ENCODE assay signal across 8 mouse cellular contexts in genomic region chr2:49787376-49788050, GRCm38 (mm10). TPM values are rescaled to one million over a fixed set of nuclear protein-coding genes. Genes with fewer than 3 reads are reported as not detected.
DNase-seq lines count a peak whose midpoint lies in the region; ATAC-seq and TF ChIP-seq lines count a peak whose summit lies in the region.

Gene Lypd6b, plus strand, starts transcription at chr2:49787688.

- under 1% methylated on average over 69 of the region's 79 CpGs for WGBS in heart, embryonic 14.5 days
- WGBS in forebrain, embryonic 14.5 days, result under 1% methylated on average over 79 of the region's 79 CpGs
- WGBS in kidney, postnatal 0 days, result under 1% methylated on average over 62 of the region's 79 CpGs

- peak within 1 kb of the TSS; percentile 73 for H3K9ac ChIP-seq in heart, embryonic 14.5 days (ENCODE audit: low read length)
- peak within 1 kb of the TSS; percentile 76 for H3K9ac ChIP-seq in forebrain, embryonic 14.5 days (ENCODE audit: low read length)
- peak within 1 kb of the TSS; percentile 50 for H3K9ac ChIP-seq in kidney, postnatal 0 days (ENCODE audit: low read depth, low read length)

- no peaks in the 10 kb centered on the region for H3K9me3 ChIP-seq in heart, embryonic 14.5 days (ENCODE audit: control insufficient read depth, low read length)
- H3K9me3 ChIP-seq in forebrain, embryonic 14.5 days (replicated peaks; ENCODE audit: control insufficient read depth, low read length), result no peaks in the 10 kb centered on the region
- H3K9me3 ChIP-seq in kidney, postnatal 0 days (replicated peaks; ENCODE audit: low read length), result no peaks in the 10 kb centered on the region
- peaks cover 19% of the 10 kb centered on the region for H3K9me3 ChIP-seq in megakaryocyte, embryonic 14.5 days

- no peaks in the 10 kb centered on the region for H3K36me3 ChIP-seq in heart, embryonic 14.5 days (ENCODE audit: control insufficient read depth, insufficient read depth, low read length)
- H3K36me3 ChIP-seq in forebrain, embryonic 14.5 days (ENCODE audit: control insufficient read depth, insufficient read depth, low read length), result no peaks in the 10 kb centered on the region
- no peaks in the 10 kb centered on the region for H3K36me3 ChIP-seq in kidney, postnatal 0 days (ENCODE audit: insufficient read depth, low read length)
- no peaks in the 10 kb centered on the region for H3K36me3 ChIP-seq in megakaryocyte, embryonic 14.5 days (replicated peaks; ENCODE audit: low read length)

- DNase-seq in heart, adult 11 months, result no peak
- peak; percentile 22 for DNase-seq in adrenal gland, postnatal 10 days
- DNase-seq in forebrain, embryonic 14.5 days (ENCODE audit: low spot score), result peak; percentile 37
- no peak for DNase-seq in kidney, postnatal 0 days (ENCODE audit: low spot score)
- peak; percentile 29 for DNase-seq in yolk sac, embryonic 10.5 days (ENCODE audit: low spot score)
- no peak for DNase-seq in layer of hippocampus, adult 18-20 months (ENCODE audit: low spot score in 2 of 2)

- H3K4me2 ChIP-seq in heart, embryonic 14.5 days (ENCODE audit: low read length), result peak within 1 kb of the TSS; percentile 100
- H3K4me2 ChIP-seq in forebrain, embryonic 14.5 days (ENCODE audit: low read length), result peak within 1 kb of the TSS; percentile 100
- H3K4me2 ChIP-seq in kidney, postnatal 0 days (ENCODE audit: low read length), result peak within 1 kb of the TSS; percentile 92

- ATAC-seq in heart, embryonic 14.5 days (ENCODE audit: insufficient number of reproducible peaks, insufficient read depth, low FRiP score, low read depth), result no peak
- peak; percentile 69 for ATAC-seq in forebrain, embryonic 14.5 days
- peak; percentile 79 for ATAC-seq in kidney, postnatal 0 days (replicated peaks; ENCODE audit: low FRiP score, low read depth)

- H3K27me3 ChIP-seq in heart, embryonic 14.5 days (ENCODE audit: control insufficient read depth, insufficient read depth, low read length), result peaks cover 25% of the 10 kb centered on the region
- H3K27me3 ChIP-seq in forebrain, embryonic 14.5 days (replicated peaks; ENCODE audit: control insufficient read depth, insufficient read depth, low read length), result peaks cover 4% of the 10 kb centered on the region; the same call in 1 of the 2 replicates
- H3K27me3 ChIP-seq in kidney, postnatal 0 days (ENCODE audit: insufficient read depth, low read length), result peaks cover 4% of the 10 kb centered on the region; the same call in 1 of the 2 replicates
- H3K27me3 ChIP-seq in megakaryocyte, embryonic 14.5 days (replicated peaks), result peaks cover 64% of the 10 kb centered on the region

- peak within 1 kb of the TSS; percentile 65 to 71 for H3K4me3 ChIP-seq in heart, embryonic 14.5 days (ENCODE audit: control insufficient read depth in 1 of 2, insufficient read depth in 1 of 2, low read depth in 1 of 2, low read length in 2 of 2)
- H3K4me3 ChIP-seq in forebrain, embryonic 14.5 days (ENCODE audit: low read depth, low read length), result peak within 1 kb of the TSS; percentile 61
- peak within 1 kb of the TSS; percentile 56 for H3K4me3 ChIP-seq in kidney, postnatal 0 days (replicated peaks; ENCODE audit: low read depth, low read length)
- peak within 1 kb of the TSS; percentile 89 for H3K4me3 ChIP-seq in megakaryocyte, embryonic 14.5 days (replicated peaks)

- no peak within 1 kb of the TSS for H3K27ac ChIP-seq in heart, embryonic 14.5 days (replicated peaks in 1 of 2; ENCODE audit: control insufficient read depth in 1 of 2, insufficient read depth in 1 of 2, low read depth in 2 of 2, low read length in 2 of 2)
- H3K27ac ChIP-seq in forebrain, embryonic 14.5 days (ENCODE audit: low read depth, low read length), result no peak within 1 kb of the TSS
- H3K27ac ChIP-seq in kidney, postnatal 0 days, result no peak within 1 kb of the TSS

- peaks cover 11 to 14% of the 10 kb centered on the region in 2 experiments for H3K4me1 ChIP-seq in heart, embryonic 14.5 days (ENCODE audit: control insufficient read depth in 2 of 2, insufficient read depth in 2 of 2, low read length in 2 of 2)
- H3K4me1 ChIP-seq in forebrain, embryonic 14.5 days (ENCODE audit: control insufficient read depth, insufficient read depth, low read length), result peaks cover 5% of the 10 kb centered on the region
- H3K4me1 ChIP-seq in kidney, postnatal 0 days (replicated peaks; ENCODE audit: insufficient read depth, low read length), result 0 out of 2 replicates have a peak, but pooled peaks cover 4% of the 10 kb centered on the region
- H3K4me1 ChIP-seq in megakaryocyte, embryonic 14.5 days, result peaks cover 15% of the 10 kb centered on the region

- TF ChIP-seq CTCF in kidney, postnatal 0 days (IDR thresholded peaks at IDR 0.05; ENCODE audit: low read depth), result no peak

RNA-seq across cellular contexts. Expression of gene Lypd6b, which starts in this region (rescaled TPM):
- polyA plus RNA-seq in heart, embryonic 14.5 days (2014; fragmentation: Nextera tagmentation; extraction: Ambion mirVana), result 2.3 TPM in 2 replicates
- total RNA-seq in adrenal gland, postnatal 10 days (2021), result under 1 TPM in 1 of 2 experiments, not detected in 1; 0.24 TPM
- polyA plus RNA-seq in forebrain, embryonic 14.5 days (2014; fragmentation: Nextera tagmentation; extraction: Ambion mirVana), result 8.7 and 10.7 TPM in 2 replicates
- 8.2 and 8.9 TPM in 2 replicates for polyA plus RNA-seq in kidney, postnatal 0 days (2015; fragmentation: Nextera tagmentation; extraction: Ambion mirVana)
- polyA plus RNA-seq in megakaryocyte, embryonic 14.5 days (2012; ENCODE audit: insufficient read depth, low replicate concordance), result not detected in 2 replicates
- total RNA-seq in layer of hippocampus, adult 18-20 months (2021), result 1 to 10 TPM; 3.5 to 4.7 TPM

Comparison
In these comparisons a context has a peak if more than half of its experiments do, and no peak if none do; other contexts are left out.
1. Peak in DNase-seq in adrenal gland, postnatal 10 days; RNA of the gene not detected or under 1 TPM.
2. DNase-seq: peak in forebrain, embryonic 14.5 days (single experiment) and yolk sac, embryonic 10.5 days (single experiment); none in heart, adult 11 months (single experiment), kidney, postnatal 0 days (single experiment) and layer of hippocampus, adult 18-20 months (0 of 2).
3. Peak in every context shown above with its lines, with median percentiles within 50 percentile points of each other: H3K4me2 ChIP-seq, H3K4me3 ChIP-seq and H3K9ac ChIP-seq.